Comparison of ENCODE assay signal across 21 mouse cellular contexts in genomic region chr4:124511761-124512160, GRCm38 (mm10).
A peak's percentile ranks its signal among the peaks of the same experiment; 100 is the strongest.
DNase-seq lines count a peak whose midpoint lies in the region; ATAC-seq lines count a peak whose summit lies in the region.
"Had no signal": no experiment of that assay in that cellular context is flagged by ENCODE, and none has a peak within 500 bp of the region (broad histone marks: within the 10 kb centered on the region; RNA-seq: fewer than 3 reads in every experiment).

No protein-coding gene starts in this region.

- intact Hi-C loops in left cerebral cortex, postnatal 10 days (cut with DNase I): no loop called here

- no peaks in the 10 kb centered on the region for H3K4me1 ChIP-seq in embryonic facial prominence, embryonic 10.5 days
- H3K4me1 ChIP-seq in hindbrain, embryonic 11.5 days (replicated peaks; ENCODE audit: control insufficient read depth, insufficient read depth, low read length): no peaks in the 10 kb centered on the region
- H3K4me1 ChIP-seq: embryonic facial prominence, embryonic 13.5 days; midbrain, embryonic 12.5 days had no signal

- no peak overlapping the region for H3K4me3 ChIP-seq in embryonic facial prominence, embryonic 10.5 days
- no peak overlapping the region for H3K4me3 ChIP-seq in hindbrain, embryonic 11.5 days (ENCODE audit: low read depth, low read length)
- H3K4me3 ChIP-seq: embryonic facial prominence, embryonic 13.5 days; midbrain, embryonic 12.5 days had no signal

- H3K36me3 ChIP-seq in embryonic facial prominence, embryonic 10.5 days (replicated peaks): no peaks in the 10 kb centered on the region
- no peaks in the 10 kb centered on the region for H3K36me3 ChIP-seq in hindbrain, embryonic 11.5 days (ENCODE audit: control insufficient read depth, insufficient read depth, low read length)
- H3K36me3 ChIP-seq: embryonic facial prominence, embryonic 13.5 days; midbrain, embryonic 12.5 days had no signal

- DNase-seq in left cerebral cortex, adult 18-20 months (ENCODE audit: low spot score in 2 of 2): peak; percentile 12 to 54
- DNase-seq in left cerebral cortex, adult 11 months (ENCODE audit: low spot score): no peak
- DNase-seq in layer of hippocampus, adult 18-20 months (ENCODE audit: low spot score in 2 of 2): peak; percentile 26
- peak; percentile 17 to 52 for DNase-seq in left cerebral cortex, postnatal 10 days (ENCODE audit: extremely low spot score in 1 of 2, low spot score in 2 of 2)
- peak; percentile 31 for DNase-seq in right cerebral cortex, postnatal 25 days
- no peak for DNase-seq in thymus, postnatal 36 days
- DNase-seq in embryonic facial prominence, embryonic 10.5 days (ENCODE audit: low spot score): no peak
- no peak for DNase-seq in hindbrain, embryonic 11.5 days (ENCODE audit: low spot score)
- DNase-seq: adrenal gland, postnatal 25 days; gastrocnemius, postnatal 25 days; heart, postnatal 14 days; kidney, postnatal 10 days; liver; lung, adult 2 months; lung, postnatal 4 days; thymus, postnatal 4 days had no signal

- H3K9ac ChIP-seq in hindbrain, embryonic 11.5 days (ENCODE audit: low read depth, low read length): no peak overlapping the region
- H3K9ac ChIP-seq: embryonic facial prominence, embryonic 13.5 days; midbrain, embryonic 12.5 days had no signal

- 82% methylated on average over 16 of the region's 16 CpGs for WGBS in embryonic facial prominence, embryonic 10.5 days
- WGBS in hindbrain, embryonic 11.5 days: 73% methylated on average over 15 of the region's 16 CpGs

- no peaks in the 10 kb centered on the region for H3K9me3 ChIP-seq in embryonic facial prominence, embryonic 10.5 days
- no peaks in the 10 kb centered on the region for H3K9me3 ChIP-seq in hindbrain, embryonic 11.5 days (ENCODE audit: control insufficient read depth, low read length)
- H3K9me3 ChIP-seq: embryonic facial prominence, embryonic 13.5 days; midbrain, embryonic 12.5 days had no signal

- ATAC-seq in hindbrain, embryonic 11.5 days (ENCODE audit: low FRiP score): no peak
- ATAC-seq: hindbrain, embryonic 16.5 days; intestine, postnatal 0 days; Patski had no signal

- peaks cover 31% of the 10 kb centered on the region for H3K27me3 ChIP-seq in embryonic facial prominence, embryonic 10.5 days (replicated peaks; ENCODE audit: low read depth, poor library complexity, severe bottlenecking)
- H3K27me3 ChIP-seq in hindbrain, embryonic 11.5 days (ENCODE audit: control insufficient read depth, insufficient read depth, low read length): peaks cover 2% of the 10 kb centered on the region; the same call in 1 of the 2 replicates

- H3K4me2 ChIP-seq in hindbrain, embryonic 11.5 days (replicated peaks; ENCODE audit: low read depth, low read length): no peak overlapping the region
- H3K4me2 ChIP-seq: embryonic facial prominence, embryonic 13.5 days; midbrain, embryonic 12.5 days had no signal

- no peak overlapping the region for H3K27ac ChIP-seq in embryonic facial prominence, embryonic 10.5 days (replicated peaks)
- no peak overlapping the region for H3K27ac ChIP-seq in hindbrain, embryonic 11.5 days (ENCODE audit: low read depth, low read length)
- H3K27ac ChIP-seq: embryonic facial prominence, embryonic 13.5 days; midbrain, embryonic 12.5 days had no signal

Comparison
In these comparisons a context has a peak if more than half of its experiments do, and no peak if none do; other contexts are left out.
1. DNase-seq: peak in left cerebral cortex, adult 18-20 months (2 of 2), layer of hippocampus, adult 18-20 months (2 of 2), left cerebral cortex, postnatal 10 days (2 of 2) and right cerebral cortex, postnatal 25 days (single experiment); none in left cerebral cortex, adult 11 months (single experiment), thymus, postnatal 36 days (0 of 2), embryonic facial prominence, embryonic 10.5 days (single experiment) and hindbrain, embryonic 11.5 days (single experiment).